Mouse (Mus musculus): ENCODE results near the gene Tsen54. TPM values are rescaled to one million over a fixed set of nuclear protein-coding genes. Genes with fewer than 3 reads are reported as not detected.

Gene Tsen54
- polyA plus RNA-seq, 1 experiment from 2014 or later: 32.8 TPM

- WGBS: 86% methylated on average over 11 of the region's 11 CpGs
- ATAC-seq (ENCODE audit: insufficient number of reproducible peaks, low FRiP score, low TSS enrichment, low read depth) (no peak), DNase-seq (ENCODE audit: low spot score) (no peak)
- H3K4me1 ChIP-seq (ENCODE audit: control insufficient read depth, insufficient read depth, low read length): peaks cover 20% of the 10 kb centered on the region
- peaks cover 28% of the 10 kb centered on the region for H3K36me3 ChIP-seq (ENCODE audit: control insufficient read depth, insufficient read depth, low read length)
- no peak overlapping the region for H3K9ac ChIP-seq (ENCODE audit: low read length)
- no peak overlapping the region; the same call in 1 of the 2 replicates for H3K4me3 ChIP-seq (ENCODE audit: low read depth, low read length)
- no peak overlapping the region for H3K4me2 ChIP-seq (ENCODE audit: low read depth, severe bottlenecking)
- H3K27ac ChIP-seq (replicated peaks; ENCODE audit: low read depth, low read length): no peak overlapping the region
- H3K9me3 ChIP-seq (ENCODE audit: control insufficient read depth, low read length): no peaks in the 10 kb centered on the region
- H3K27me3 ChIP-seq (ENCODE audit: control insufficient read depth, insufficient read depth, low read length): no peaks in the 10 kb centered on the region
These were observed 6.6 kb upstream of the Tsen54 start for GRCm38 (mm10) chr11:115807971-115808370.

- Histone ChIP-seq H3K4me3 (ENCODE audit: low read depth, low read length) (no peak overlapping the region), H3K27ac (replicated peaks; ENCODE audit: low read depth, low read length) (no peak overlapping the region), H3K27me3 (ENCODE audit: control insufficient read depth, insufficient read depth, low read length) (no peaks in the 10 kb centered on the region), H3K9ac (ENCODE audit: low read length) (peak overlapping the region; percentile 27; the same call in 1 of the 2 replicates), H3K36me3 (ENCODE audit: control insufficient read depth, insufficient read depth, low read length) (peaks cover 22% of the 10 kb centered on the region), H3K9me3 (ENCODE audit: control insufficient read depth, low read length) (no peaks in the 10 kb centered on the region), H3K4me2 (ENCODE audit: low read depth, severe bottlenecking) (no peak overlapping the region), H3K4me1 (ENCODE audit: control insufficient read depth, insufficient read depth, low read length) (peaks cover 20% of the 10 kb centered on the region)
- WGBS: 59% methylated on average over 10 of the region's 10 CpGs
- ATAC-seq (ENCODE audit: insufficient number of reproducible peaks, low FRiP score, low TSS enrichment, low read depth) (no peak), DNase-seq (ENCODE audit: low spot score) (no peak)
These were observed 5.7 kb upstream of the Tsen54 start for GRCm38 (mm10) chr11:115808696-115809310.

GRCm38 (mm10) chr11:115809311-115809781 is 5.2 kb upstream of the Tsen54 start:
- H3K27me3 ChIP-seq (ENCODE audit: control insufficient read depth, insufficient read depth, low read length): no peaks in the 10 kb centered on the region
- H3K9me3 ChIP-seq (ENCODE audit: control insufficient read depth, low read length): no peaks in the 10 kb centered on the region
- no peak for ATAC-seq (ENCODE audit: insufficient number of reproducible peaks, low FRiP score, low TSS enrichment, low read depth)
- DNase-seq (ENCODE audit: low spot score): no peak
- no peak overlapping the region for H3K27ac ChIP-seq (replicated peaks; ENCODE audit: low read depth, low read length)
- peaks cover 20% of the 10 kb centered on the region for H3K4me1 ChIP-seq (ENCODE audit: control insufficient read depth, insufficient read depth, low read length)
- peaks cover 20% of the 10 kb centered on the region for H3K36me3 ChIP-seq (ENCODE audit: control insufficient read depth, insufficient read depth, low read length)
- WGBS: 74% methylated on average over 8 of the region's 8 CpGs
- 0 out of 2 replicates have a peak overlapping the region, but pooled peaks have one; percentile 27 for H3K9ac ChIP-seq (ENCODE audit: low read length)
- no peak overlapping the region for H3K4me3 ChIP-seq (ENCODE audit: low read depth, low read length)
- H3K4me2 ChIP-seq (ENCODE audit: low read depth, severe bottlenecking): no peak overlapping the region

DNA sequence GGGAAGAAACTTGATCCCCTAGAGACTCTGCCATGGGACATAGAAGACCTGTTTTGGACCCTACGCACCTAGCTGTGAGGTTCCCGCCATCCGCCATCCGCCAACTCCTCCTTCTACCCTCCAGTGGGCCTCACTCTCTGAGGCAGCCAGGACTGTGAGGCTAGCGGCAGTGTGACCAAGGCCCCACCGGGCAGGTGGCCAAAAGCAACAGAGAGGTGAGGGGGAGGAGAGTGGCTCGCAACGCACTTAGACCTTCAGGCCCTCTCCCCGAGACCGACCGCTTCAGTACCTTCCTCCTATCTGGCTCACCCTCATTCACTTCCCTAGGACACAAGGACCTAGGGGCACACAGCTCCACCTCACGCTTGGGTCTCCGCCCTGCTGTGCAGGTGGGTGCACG is 4.1 kb upstream of the Tsen54 start:
- H3K36me3 ChIP-seq (ENCODE audit: control insufficient read depth, insufficient read depth, low read length): peaks cover 14% of the 10 kb centered on the region
- ATAC-seq (ENCODE audit: insufficient number of reproducible peaks, low FRiP score, low TSS enrichment, low read depth): no peak
- H3K4me2 ChIP-seq (ENCODE audit: low read depth, severe bottlenecking): no peak overlapping the region
- no peak overlapping the region for H3K4me3 ChIP-seq (ENCODE audit: low read depth, low read length)
- no peak for DNase-seq (ENCODE audit: low spot score)
- no peak overlapping the region for H3K27ac ChIP-seq (replicated peaks; ENCODE audit: low read depth, low read length)
- H3K4me1 ChIP-seq (ENCODE audit: control insufficient read depth, insufficient read depth, low read length): peaks cover 24% of the 10 kb centered on the region
- 0 out of 2 replicates have a peak overlapping the region, but pooled peaks have one; percentile 30 for H3K9ac ChIP-seq (ENCODE audit: low read length)
- H3K9me3 ChIP-seq (ENCODE audit: control insufficient read depth, low read length): no peaks in the 10 kb centered on the region
- H3K27me3 ChIP-seq (ENCODE audit: control insufficient read depth, insufficient read depth, low read length): no peaks in the 10 kb centered on the region
- WGBS: 85% methylated on average over 14 of the region's 14 CpGs

DNA sequence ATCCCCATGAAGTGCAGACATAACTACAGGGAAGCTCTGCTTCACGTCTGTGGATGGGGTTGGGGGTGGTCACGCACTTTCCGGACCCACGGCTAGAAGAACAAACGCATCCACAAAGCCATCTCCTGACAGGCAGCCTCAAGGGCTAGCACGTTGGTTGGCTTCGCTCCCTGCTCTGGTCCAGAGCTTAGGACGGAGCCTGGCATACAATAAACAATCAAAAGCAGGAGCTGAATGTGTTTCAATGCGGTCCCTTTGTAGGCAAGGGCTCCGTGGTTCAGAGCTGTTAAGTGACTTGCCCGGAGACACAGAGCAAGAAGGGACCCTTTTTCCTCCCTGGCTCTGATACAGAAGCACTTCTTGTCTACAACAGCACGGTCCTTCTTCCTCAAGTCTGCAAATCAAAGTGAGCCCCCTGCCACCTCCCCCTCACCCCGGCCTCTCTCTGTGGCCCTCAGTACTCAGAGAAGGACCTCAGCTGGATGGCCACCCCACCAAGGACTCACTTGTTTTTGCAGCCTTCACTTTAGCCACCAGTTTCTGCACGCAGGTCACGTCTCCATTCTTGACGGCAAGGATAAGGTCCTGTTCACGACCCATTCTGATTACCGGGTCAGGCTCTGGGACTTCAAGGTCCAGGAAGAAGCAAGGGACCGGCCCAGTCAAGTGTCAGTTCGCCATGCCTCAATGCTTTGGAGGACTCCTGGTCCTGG is 3.0 kb upstream of the Tsen54 start:
- no peak for ATAC-seq (ENCODE audit: insufficient number of reproducible peaks, low FRiP score, low TSS enrichment, low read depth)
- peaks cover 27% of the 10 kb centered on the region for H3K4me1 ChIP-seq (ENCODE audit: control insufficient read depth, insufficient read depth, low read length)
- 0 out of 2 replicates have a peak overlapping the region, but pooled peaks have one; percentile 5 for H3K4me3 ChIP-seq (ENCODE audit: low read depth, low read length)
- H3K4me2 ChIP-seq (ENCODE audit: low read depth, severe bottlenecking): peak overlapping the region; percentile 92; the same call in 1 of the 2 replicates
- no peaks in the 10 kb centered on the region for H3K9me3 ChIP-seq (ENCODE audit: control insufficient read depth, low read length)
- 88% methylated on average over 20 of the region's 20 CpGs for WGBS
- peaks cover 9% of the 10 kb centered on the region for H3K36me3 ChIP-seq (ENCODE audit: control insufficient read depth, insufficient read depth, low read length)
- no peak overlapping the region for H3K27ac ChIP-seq (replicated peaks; ENCODE audit: low read depth, low read length)
- H3K27me3 ChIP-seq (ENCODE audit: control insufficient read depth, insufficient read depth, low read length): no peaks in the 10 kb centered on the region
- DNase-seq (ENCODE audit: low spot score): no peak
- no peak overlapping the region for H3K9ac ChIP-seq (ENCODE audit: low read length)

GRCm38 (mm10) chr11:115812095-115812494 is 2.4 kb upstream of the Tsen54 start:
- ATAC-seq (ENCODE audit: insufficient number of reproducible peaks, low FRiP score, low TSS enrichment, low read depth): no peak
- H3K27me3 ChIP-seq (ENCODE audit: control insufficient read depth, insufficient read depth, low read length): no peaks in the 10 kb centered on the region
- no peaks in the 10 kb centered on the region for H3K9me3 ChIP-seq (ENCODE audit: control insufficient read depth, low read length)
- no peak overlapping the region for H3K27ac ChIP-seq (replicated peaks; ENCODE audit: low read depth, low read length)
- no peak overlapping the region; the same call in 1 of the 2 replicates for H3K9ac ChIP-seq (ENCODE audit: low read length)
- 65% methylated on average over 7 of the region's 7 CpGs for WGBS
- DNase-seq (ENCODE audit: low spot score): no peak
- peak overlapping the region; percentile 92 for H3K4me2 ChIP-seq (ENCODE audit: low read depth, severe bottlenecking)
- peaks cover 27% of the 10 kb centered on the region for H3K4me1 ChIP-seq (ENCODE audit: control insufficient read depth, insufficient read depth, low read length)
- peaks cover 5% of the 10 kb centered on the region; the same call in 1 of the 2 replicates for H3K36me3 ChIP-seq (ENCODE audit: control insufficient read depth, insufficient read depth, low read length)
- peak overlapping the region; percentile 96 for H3K4me3 ChIP-seq (ENCODE audit: low read depth, low read length)

DNA sequence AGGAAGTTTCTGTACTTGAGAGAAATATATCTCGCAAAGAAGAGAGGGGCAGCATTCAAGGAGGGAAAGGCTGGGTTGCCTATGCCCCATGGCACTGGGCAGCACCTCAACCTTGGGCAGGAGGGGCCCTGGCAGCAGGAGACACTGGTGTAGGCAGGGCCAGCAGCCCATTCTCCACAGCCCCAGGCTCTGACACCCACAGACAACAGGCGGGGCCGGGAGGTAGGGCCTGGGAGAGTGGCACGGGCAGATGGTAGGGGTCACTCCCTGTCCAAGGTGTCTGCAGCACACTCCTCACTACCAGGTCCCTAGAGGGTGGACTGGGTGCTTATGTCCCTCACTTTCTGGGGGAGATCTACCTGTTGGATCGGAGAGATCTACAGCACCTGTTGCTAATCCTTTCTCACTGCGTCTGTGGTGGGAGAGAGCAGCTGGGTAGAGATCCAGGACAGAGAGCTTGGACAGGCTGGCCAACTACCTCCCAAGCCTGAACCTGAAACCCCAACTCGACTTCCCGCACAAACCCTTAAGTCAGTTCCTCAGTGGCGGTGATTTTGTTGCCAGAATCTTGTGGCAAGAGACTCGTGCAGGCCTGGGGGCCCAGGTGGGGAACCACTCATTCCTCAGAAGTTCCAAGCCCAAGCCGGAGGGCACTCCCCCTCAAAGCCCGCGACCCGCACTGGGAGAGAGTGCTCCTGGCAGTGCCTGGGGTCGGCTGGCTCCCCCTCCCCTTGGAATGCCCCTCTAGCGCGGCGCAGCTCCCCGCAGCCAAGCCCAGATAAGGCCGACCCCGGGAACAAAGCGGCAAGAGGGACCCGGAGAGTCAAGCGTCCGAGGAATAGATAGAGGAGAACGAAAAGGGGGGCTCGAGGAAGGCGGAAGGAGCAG is 1.7 kb upstream of the Tsen54 start:
- Histone ChIP-seq H3K9ac (ENCODE audit: low read length) (peak overlapping the region; percentile 75), H3K36me3 (ENCODE audit: control insufficient read depth, insufficient read depth, low read length) (peaks cover 5% of the 10 kb centered on the region; the same call in 1 of the 2 replicates), H3K9me3 (ENCODE audit: control insufficient read depth, low read length) (no peaks in the 10 kb centered on the region), H3K4me2 (ENCODE audit: low read depth, severe bottlenecking) (peak overlapping the region; percentile 92), H3K4me3 (ENCODE audit: low read depth, low read length) (peak overlapping the region; percentile 96), H3K27me3 (ENCODE audit: control insufficient read depth, insufficient read depth, low read length) (no peaks in the 10 kb centered on the region), H3K27ac (replicated peaks; ENCODE audit: low read depth, low read length) (peak overlapping the region; percentile 56; the same call in 1 of the 2 replicates), H3K4me1 (ENCODE audit: control insufficient read depth, insufficient read depth, low read length) (peaks cover 27% of the 10 kb centered on the region)
- DNase-seq (ENCODE audit: low spot score) (peak; percentile 76), ATAC-seq (ENCODE audit: insufficient number of reproducible peaks, low FRiP score, low TSS enrichment, low read depth) (peak; percentile 8; the same call in 1 of the 2 replicates)
- WGBS: 4% methylated on average over 28 of the region's 28 CpGs
